Comparison of ENCODE assay signal across 8 mouse cellular contexts in genomic region chr6:91285814-91286545, GRCm38 (mm10).
A peak's percentile ranks its signal among the peaks of the same experiment; 100 is the strongest.
DNase-seq lines count a peak whose midpoint lies in the region; ATAC-seq lines count a peak whose summit lies in the region.

No protein-coding gene starts in this region.

- peak overlapping the region; percentile 33 for H3K4me3 ChIP-seq in kidney, embryonic 15.5 days (replicated peaks)
- peak overlapping the region; percentile 29 for H3K4me3 ChIP-seq in embryonic facial prominence, embryonic 12.5 days
- H3K4me3 ChIP-seq in hindbrain, embryonic 15.5 days: peak overlapping the region; percentile 28
- no peak overlapping the region for H3K4me3 ChIP-seq in neural tube, embryonic 12.5 days

- no peak for DNase-seq in kidney, adult 8-10 months
- no peak for DNase-seq in layer of hippocampus, adult 11-12 months (ENCODE audit: low spot score)
- DNase-seq in urinary bladder, adult 2 months (ENCODE audit: low spot score): no peak

- no peaks in the 10 kb centered on the region for H3K9me3 ChIP-seq in kidney, embryonic 15.5 days (replicated peaks)
- H3K9me3 ChIP-seq in embryonic facial prominence, embryonic 12.5 days: no peaks in the 10 kb centered on the region
- no peaks in the 10 kb centered on the region for H3K9me3 ChIP-seq in hindbrain, embryonic 15.5 days
- H3K9me3 ChIP-seq in neural tube, embryonic 12.5 days: no peaks in the 10 kb centered on the region

- no peaks in the 10 kb centered on the region for H3K36me3 ChIP-seq in kidney, embryonic 15.5 days
- H3K36me3 ChIP-seq in embryonic facial prominence, embryonic 12.5 days: no peaks in the 10 kb centered on the region
- no peaks in the 10 kb centered on the region for H3K36me3 ChIP-seq in hindbrain, embryonic 15.5 days
- no peaks in the 10 kb centered on the region for H3K36me3 ChIP-seq in neural tube, embryonic 12.5 days

- no peak overlapping the region for H3K9ac ChIP-seq in kidney, embryonic 15.5 days
- no peak overlapping the region for H3K9ac ChIP-seq in embryonic facial prominence, embryonic 12.5 days
- 0 out of 2 replicates have a peak overlapping the region, but pooled peaks have one; percentile 40 for H3K9ac ChIP-seq in hindbrain, embryonic 15.5 days
- H3K9ac ChIP-seq in neural tube, embryonic 12.5 days: no peak overlapping the region

- peaks cover 83% of the 10 kb centered on the region for H3K27me3 ChIP-seq in kidney, embryonic 15.5 days
- H3K27me3 ChIP-seq in embryonic facial prominence, embryonic 12.5 days: peaks cover 79% of the 10 kb centered on the region
- H3K27me3 ChIP-seq in hindbrain, embryonic 15.5 days: peaks cover 5% of the 10 kb centered on the region; the same call in 1 of the 2 replicates
- peaks cover 19% of the 10 kb centered on the region for H3K27me3 ChIP-seq in neural tube, embryonic 12.5 days (replicated peaks)

- 31% methylated on average over 30 of the region's 30 CpGs for WGBS in kidney, embryonic 15.5 days
- 29% methylated on average over 30 of the region's 30 CpGs for WGBS in embryonic facial prominence, embryonic 12.5 days
- WGBS in hindbrain, embryonic 15.5 days: 29% methylated on average over 30 of the region's 30 CpGs
- 34% methylated on average over 30 of the region's 30 CpGs for WGBS in neural tube, embryonic 12.5 days

- peaks cover 18% of the 10 kb centered on the region for H3K4me1 ChIP-seq in kidney, embryonic 15.5 days
- peaks cover 13% of the 10 kb centered on the region for H3K4me1 ChIP-seq in embryonic facial prominence, embryonic 12.5 days
- H3K4me1 ChIP-seq in hindbrain, embryonic 15.5 days (replicated peaks): peaks cover 31% of the 10 kb centered on the region
- H3K4me1 ChIP-seq in neural tube, embryonic 12.5 days: peaks cover 24% of the 10 kb centered on the region

- ATAC-seq in kidney, embryonic 15.5 days (replicated peaks; ENCODE audit: low FRiP score): no peak; the same call in 1 of the 2 replicates
- ATAC-seq in embryonic facial prominence, embryonic 12.5 days (ENCODE audit: insufficient number of reproducible peaks, insufficient read depth, low FRiP score, low TSS enrichment): 0 out of 2 replicates have a peak, but pooled peaks have one; percentile 7
- no peak for ATAC-seq in hindbrain, embryonic 15.5 days (ENCODE audit: low FRiP score, low read depth)
- ATAC-seq in neural tube, embryonic 12.5 days (ENCODE audit: low FRiP score, low read depth): no peak
- ATAC-seq in megakaryocyte-erythroid progenitor cell, adult 5-6 weeks (replicated peaks; ENCODE audit: low FRiP score, low TSS enrichment, poor library complexity, severe bottlenecking): no peak

- no peak overlapping the region for H3K27ac ChIP-seq in kidney, embryonic 15.5 days
- H3K27ac ChIP-seq in embryonic facial prominence, embryonic 12.5 days: no peak overlapping the region
- H3K27ac ChIP-seq in hindbrain, embryonic 15.5 days (replicated peaks): no peak overlapping the region; the same call in 1 of the 2 replicates
- H3K27ac ChIP-seq in neural tube, embryonic 12.5 days: no peak overlapping the region

- peak overlapping the region; percentile 58 for H3K4me2 ChIP-seq in kidney, embryonic 15.5 days
- H3K4me2 ChIP-seq in embryonic facial prominence, embryonic 12.5 days (replicated peaks): peak overlapping the region; percentile 56
- peak overlapping the region; percentile 73 for H3K4me2 ChIP-seq in hindbrain, embryonic 15.5 days
- peak overlapping the region; percentile 67 for H3K4me2 ChIP-seq in neural tube, embryonic 12.5 days (replicated peaks)
